Mouse (Mus musculus) ovary, postnatal 10 days (tissue): ENCODE results near the gene Glra1.
"Not testable (repeated sequence)": the region's sequence is repeated elsewhere in the genome, so short reads cannot be mapped to it uniquely, and the experiment has no call there.

Experiments
- DNase-seq: peaks from one replicate; pipeline ENCODE4 v3.0.0; 2022; ENCODE audit warnings: low spot score

Glra1 gene

DNA sequence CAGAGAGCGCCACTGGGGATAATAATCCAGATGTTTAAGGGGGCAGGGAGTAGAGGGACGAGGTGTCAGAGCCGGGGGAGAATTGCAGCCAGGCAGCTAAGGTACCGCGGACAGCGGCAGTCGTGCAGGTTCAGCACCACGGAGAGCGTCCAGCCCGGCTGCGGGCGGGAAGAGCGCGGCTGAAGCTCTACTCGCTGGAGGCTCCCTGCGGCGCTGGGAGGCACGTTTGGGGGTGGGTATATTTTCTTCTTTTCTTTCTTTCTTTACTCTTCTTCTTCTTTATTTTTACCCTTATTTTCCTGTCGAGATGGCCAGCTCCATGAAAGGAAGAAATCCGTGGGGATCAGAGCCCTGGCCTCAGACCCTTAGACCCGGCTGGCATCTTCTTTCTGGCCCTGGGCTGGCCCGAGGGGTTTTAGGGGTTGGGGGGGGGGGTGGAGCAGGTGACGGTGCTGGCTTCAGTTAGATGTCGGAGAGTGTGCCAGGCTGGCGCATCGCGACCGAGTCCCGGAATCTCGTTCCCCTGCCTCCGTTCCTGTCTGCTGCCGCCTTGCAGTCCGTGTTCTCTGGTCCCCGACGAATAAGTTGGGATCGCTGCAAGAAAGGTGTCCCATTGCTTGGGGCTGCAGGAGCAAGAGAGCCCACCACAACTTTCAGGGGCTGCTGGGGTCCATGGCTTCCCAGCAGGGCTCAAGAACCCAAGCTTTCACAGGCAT, at the start of gene Glra1:
Gene Glra1, minus strand, starts transcription at position 391 of the 716 bp plus-strand sequence.
- peak; percentile 78 for DNase-seq

- DNase-seq: no peak
Observed at GRCm38 (mm10) chr11:55636961-55637360, 29.0 kb upstream of the Glra1 start.

- DNase-seq: no peak
Observed at GRCm38 (mm10) chr11:55633901-55634300, 25.9 kb upstream of the Glra1 start.

- not testable (repeated sequence) for DNase-seq
Observed at GRCm38 (mm10) chr11:55614631-55615030, 6.6 kb upstream of the Glra1 start.

DNA sequence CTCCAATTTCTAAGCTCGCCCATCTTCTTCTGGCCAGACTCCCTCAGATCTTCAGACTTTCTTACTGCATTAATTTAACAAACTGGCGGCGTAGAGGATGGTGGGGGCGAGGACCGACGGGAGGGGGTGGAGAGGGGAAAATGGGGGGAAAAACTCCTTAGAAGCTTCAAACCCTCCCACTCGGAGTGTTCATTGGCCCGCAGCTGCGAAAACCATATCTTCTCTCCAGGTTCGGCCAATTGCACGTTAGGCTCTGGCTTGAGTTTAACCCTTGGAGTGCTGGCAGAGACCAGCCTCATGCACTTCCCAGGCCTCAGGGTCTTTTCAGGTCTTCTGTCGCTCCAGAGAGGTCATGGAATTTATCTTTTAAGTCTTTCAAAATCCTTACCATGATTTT, 524 bp upstream of the Glra1 start:
- DNase-seq: no peak

GRCm38 (mm10) chr11:55607066-55607807, 761 bp downstream of the Glra1 start:
- DNase-seq: no peak

DNA sequence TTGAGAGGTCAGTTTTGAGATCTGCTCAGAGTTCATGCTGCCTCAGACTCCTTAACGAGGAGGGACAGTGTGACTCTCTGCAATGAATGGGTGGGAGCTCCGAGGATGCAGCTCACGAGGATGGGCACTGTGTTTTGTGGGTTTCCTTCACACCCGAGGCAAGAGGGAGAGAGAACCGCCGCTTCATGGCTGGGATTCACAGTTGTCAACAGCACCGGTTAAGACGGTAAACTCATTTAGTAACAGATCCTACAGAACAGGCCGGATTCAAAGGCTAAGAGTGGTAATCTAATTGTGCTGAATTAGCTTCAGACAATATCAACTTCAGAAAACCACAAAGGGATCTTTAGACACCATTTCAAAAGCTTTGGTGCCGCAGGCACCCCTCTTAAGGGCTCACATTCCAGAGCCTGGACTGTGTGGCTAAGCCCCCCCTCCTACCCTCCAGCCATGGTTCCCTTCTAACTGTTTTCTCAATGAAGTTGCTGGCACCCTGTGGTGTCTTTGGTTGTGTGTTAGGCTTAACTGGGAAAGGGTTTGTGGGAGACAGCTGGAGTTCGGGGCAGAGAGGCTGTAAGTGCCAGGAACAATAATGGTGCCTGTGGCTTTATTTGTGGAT, 6.4 kb downstream of the Glra1 start:
- no peak for DNase-seq

DNA sequence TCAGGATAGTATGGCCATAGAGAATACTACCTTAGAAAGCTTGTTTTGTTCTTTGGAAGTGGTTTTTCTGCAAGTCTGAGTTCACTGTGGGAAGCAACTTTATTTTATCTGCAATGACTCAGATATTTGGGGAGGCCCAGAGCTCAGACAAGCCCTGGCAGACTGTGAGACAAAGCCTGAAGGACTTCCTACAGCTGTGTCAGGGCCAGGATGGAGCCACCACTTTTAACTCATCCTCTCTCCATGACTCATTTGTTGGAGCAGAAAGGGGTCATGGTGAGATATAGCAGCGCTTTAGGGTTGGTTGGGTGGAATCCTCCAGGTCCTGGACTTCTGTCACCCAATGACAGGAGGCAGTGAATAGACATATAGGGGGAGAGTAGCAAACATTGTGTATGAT, 12.3 kb downstream of the Glra1 start:
- DNase-seq: no peak

DNA sequence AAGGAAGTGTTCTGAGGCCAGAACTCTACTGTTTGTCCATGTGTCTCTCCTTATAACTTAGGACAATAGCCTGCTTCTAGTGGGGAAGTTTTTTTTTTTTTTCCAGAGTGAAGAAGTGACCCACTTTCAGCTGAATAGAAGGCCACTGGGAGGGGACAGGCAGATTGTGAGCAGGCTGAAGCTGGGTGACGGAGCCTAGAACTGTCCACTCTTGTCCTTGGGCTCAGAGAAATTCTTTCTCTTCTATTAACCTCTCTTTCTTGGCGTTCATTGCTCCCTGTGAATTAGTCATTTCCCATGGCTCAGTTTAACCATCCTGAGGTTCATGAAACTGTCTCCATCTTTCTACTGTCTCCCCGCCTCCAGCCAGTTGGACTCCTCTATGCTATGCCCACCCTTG, 13.6 kb downstream of the Glra1 start:
- no peak for DNase-seq

GRCm38 (mm10) chr11:55591194-55591593, 16.8 kb downstream of the Glra1 start:
- no peak for DNase-seq

DNA sequence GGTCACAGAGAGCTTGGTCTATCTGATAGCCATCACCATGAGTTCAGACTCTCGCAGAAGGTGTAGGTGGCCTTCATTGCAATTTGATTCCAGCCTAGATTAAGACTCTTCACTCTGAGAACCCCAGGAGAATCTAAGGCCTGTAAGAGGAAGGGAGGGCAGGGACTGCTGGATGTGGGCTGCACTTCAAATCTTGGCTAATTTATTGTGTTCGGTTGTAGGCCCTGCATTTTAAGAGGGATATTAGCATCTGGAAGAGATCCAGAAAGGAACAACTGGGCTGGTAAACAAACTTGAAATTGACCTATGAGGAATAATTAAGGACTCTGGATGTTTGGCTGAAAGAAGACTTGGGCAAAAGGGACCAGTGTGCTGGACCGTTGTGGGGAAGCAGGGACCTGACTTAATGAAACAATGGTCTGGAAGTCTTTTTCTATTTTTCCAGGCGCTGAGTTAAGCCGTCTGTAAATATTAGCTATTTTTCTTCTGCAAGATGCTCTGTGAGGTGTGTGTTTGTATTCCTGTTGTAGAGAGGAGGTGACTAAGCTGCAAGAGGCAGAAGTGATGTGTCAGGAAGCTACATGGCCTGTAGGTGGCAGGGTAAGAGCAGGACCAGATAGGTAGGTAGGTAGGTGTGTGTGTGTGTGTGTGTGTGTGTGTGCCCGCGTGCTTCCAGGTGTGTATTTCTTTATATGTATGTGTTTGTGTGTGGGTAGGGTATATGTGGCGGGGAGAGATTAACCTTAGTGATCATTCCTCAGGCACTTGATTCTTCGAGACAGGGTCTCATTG, 18.4 kb downstream of the Glra1 start:
- DNase-seq: no peak

DNA sequence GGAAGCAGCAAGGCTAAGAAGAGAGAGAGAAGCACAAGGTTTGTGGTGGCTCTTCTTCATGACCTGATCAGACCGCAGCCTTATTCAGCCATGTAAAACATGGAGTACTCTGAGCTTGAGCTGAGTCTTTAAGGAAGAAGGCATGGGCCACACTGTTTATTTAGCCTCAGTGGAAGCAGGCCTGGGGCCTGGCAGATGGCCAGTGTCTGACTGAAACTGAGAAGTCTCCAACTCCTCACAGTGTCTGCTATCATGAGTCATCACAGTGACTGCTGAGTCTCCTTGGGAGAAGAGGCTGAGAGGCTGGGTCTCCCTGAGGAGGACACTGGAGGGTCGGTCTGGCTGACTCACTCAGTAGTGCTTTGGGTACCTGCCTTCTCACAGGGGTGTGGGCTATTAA, 33.6 kb downstream of the Glra1 start:
- DNase-seq: no peak

- no peak for DNase-seq
Observed at GRCm38 (mm10) chr11:55571144-55571543, 36.9 kb downstream of the Glra1 start.

- no peak for DNase-seq
Observed at GRCm38 (mm10) chr11:55566309-55567099, 41.5 kb downstream of the Glra1 start.

DNA sequence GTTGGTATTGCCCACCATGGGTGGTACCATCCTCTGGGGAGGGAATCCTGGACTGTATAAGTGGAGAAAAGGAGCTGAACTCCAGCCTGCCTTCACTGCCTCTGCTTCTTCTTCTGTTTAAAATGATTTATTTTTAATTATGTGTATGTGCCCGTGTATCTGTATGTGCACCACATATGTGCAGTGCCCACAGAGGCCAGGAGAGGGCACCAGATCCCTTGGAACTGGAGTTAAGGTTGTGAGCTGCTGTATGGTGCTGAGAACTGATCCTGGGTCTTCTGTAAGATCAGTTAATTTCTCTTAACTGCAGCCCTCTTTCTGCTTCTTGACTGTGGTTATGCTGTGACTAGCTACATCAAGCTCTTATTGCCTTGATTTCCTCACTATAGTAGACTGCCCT, 62.3 kb downstream of the Glra1 start:
- no peak for DNase-seq

DNA sequence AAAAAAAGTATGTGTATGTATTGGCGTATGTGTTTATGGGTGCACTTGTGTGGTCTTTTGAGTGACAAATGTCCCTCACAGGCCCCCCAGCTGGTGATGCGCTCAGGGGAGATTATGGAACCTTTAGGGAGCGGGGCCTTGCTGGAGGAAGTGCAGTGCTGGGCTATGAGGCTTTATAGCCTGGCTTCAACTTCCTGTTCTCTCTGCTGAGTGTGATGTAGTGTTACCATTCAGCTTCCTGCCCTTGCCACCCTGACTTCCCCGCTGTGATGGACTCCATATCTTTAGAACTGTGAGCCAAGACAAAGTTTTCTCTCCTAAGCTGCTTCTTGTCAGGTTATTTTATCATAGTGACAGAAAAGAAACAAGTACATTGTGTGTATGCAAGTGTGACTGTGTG, 65.3 kb downstream of the Glra1 start:
- DNase-seq: no peak

DNA sequence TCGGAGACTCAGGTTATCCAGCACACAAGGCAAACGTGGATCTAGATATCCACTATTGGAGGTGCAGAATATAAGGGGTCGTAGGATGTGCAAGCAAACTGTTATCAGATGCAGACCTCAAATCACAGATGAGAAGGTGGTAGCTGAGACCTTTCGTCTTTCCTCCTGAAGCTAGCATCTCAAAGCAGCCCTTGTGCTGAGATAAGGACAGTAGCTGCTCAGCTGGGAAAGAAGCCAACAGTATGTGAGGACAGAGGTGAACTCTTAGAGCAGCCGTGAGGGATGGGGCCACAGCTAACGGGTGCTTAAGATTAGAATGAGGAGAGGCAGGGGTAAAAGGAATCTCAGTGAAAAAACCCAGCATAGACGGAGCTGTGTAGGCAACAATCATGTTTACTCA, 65.9 kb downstream of the Glra1 start:
- DNase-seq: no peak

DNA sequence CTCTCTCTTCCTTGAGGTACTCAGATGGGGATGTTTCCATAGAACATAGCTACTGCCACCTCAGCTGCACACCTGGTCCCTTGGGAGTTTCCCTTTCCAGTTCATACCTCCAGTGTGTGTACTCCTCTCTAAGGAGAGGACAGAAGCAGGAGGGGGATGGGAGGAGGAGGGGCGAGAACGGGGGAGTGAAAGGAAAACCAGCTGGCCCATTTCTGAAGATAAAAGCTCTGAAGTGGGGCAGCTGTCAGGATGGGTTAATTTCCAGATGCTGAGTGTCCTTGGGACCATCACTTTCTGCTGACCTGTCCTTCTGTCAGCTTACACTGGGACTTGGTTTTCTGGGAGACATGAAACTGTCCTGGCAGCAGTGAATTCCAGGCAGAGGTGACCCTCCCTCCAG, 73.2 kb downstream of the Glra1 start:
- DNase-seq: no peak

GRCm38 (mm10) chr11:55533378-55533777, 74.6 kb downstream of the Glra1 start:
- DNase-seq: no peak

- DNase-seq: no peak
Observed at GRCm38 (mm10) chr11:55530741-55531140, 77.3 kb downstream of the Glra1 start.

DNA sequence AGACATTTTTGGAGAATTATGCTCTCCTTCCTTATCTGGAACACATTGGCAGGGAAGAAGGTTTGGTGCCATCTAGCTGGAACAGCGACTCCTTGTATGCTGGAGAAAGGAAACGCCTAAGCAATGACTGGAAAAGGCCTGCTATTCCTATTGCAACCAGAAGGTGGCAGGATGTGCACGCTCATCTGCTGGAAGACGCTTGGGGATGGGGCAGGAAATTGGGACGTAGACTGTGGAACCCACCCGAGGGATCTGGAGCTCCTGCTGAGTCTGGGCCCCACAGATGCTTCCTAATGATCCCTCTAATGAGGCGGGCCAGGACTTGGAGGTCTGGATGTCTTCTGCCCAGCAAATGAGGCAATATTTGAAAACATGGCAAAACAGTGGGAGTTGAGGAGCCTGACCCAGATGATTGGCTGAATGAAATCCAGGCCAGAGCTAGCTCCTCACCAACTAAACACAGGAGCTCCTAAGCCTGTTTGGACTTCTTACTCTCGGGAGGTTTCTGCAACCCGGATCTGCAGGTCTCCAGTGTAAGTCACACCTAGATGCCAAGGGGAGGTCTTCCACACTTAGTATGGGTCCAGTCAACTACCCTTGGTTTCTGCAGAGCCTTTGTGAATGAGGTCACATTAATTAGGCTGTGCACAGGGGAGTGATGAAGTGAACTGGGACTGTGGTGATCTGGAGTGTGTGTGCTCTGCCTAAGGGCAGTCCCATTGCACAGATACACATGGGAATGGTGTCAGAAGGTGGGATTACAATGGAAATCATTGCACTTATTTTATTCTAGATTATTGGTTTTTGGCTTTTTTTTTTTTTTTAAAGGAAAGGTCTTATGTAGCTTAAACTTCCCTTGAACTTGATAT, 89.0 kb downstream of the Glra1 start:
- no peak for DNase-seq
